Mouse (Mus musculus): ENCODE results near the gene Gse1. TPM values are rescaled to one million over a fixed set of nuclear protein-coding genes. Genes with fewer than 3 reads are reported as not detected.

The Gse1 gene
- total and polyA plus RNA-seq, 3 experiments: 23.6 to 128 (median 66.9) TPM

DNA sequence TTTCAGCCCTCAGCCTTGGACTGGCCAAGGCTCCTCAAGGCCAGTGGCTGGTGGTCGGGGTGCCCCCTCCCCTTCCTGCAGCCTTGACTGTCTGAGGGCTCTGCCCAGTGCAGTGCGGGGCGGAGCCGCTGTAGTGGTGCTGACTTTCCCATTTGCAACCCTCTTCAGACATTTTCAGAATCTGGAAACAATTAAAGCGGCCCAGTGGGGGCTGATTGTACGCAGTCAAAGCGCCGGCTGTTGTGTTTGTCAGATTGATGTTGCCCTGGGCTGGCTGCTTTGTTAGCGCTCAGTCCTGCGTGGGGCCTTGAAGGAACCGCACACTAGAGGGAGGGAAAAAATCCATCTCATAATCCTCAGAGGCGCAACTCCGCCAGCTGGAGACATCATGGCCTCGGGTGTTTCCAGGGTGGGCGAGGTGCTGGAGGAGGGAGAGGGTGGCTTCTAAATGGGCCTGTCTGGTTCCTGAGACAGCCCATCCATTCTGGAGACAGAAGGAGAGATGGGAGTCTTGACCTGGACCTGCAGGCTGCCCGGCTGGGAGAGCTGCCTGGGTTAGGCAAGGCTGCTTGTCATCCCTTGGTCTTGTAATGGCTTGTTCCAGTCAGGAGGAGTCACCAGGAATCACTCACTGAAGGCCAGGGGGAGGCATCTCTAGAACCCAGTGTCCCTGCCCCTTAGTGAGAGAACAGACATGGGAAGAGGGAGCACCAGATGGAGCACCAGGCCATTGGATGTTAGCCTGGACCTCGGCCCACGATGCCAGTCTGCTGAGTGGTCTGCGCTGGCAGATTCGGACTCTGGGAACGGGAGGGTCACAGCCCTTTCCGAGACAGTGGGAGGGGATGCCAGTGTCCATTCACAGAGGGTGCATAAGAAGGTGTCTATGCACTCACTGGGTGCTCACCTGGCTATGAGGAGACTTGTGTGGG, 70.6 kb downstream of the Gse1 start:
- H3K27ac ChIP-seq (ENCODE audit: control insufficient read depth, low read depth, low read length): no peak overlapping the region

DNA sequence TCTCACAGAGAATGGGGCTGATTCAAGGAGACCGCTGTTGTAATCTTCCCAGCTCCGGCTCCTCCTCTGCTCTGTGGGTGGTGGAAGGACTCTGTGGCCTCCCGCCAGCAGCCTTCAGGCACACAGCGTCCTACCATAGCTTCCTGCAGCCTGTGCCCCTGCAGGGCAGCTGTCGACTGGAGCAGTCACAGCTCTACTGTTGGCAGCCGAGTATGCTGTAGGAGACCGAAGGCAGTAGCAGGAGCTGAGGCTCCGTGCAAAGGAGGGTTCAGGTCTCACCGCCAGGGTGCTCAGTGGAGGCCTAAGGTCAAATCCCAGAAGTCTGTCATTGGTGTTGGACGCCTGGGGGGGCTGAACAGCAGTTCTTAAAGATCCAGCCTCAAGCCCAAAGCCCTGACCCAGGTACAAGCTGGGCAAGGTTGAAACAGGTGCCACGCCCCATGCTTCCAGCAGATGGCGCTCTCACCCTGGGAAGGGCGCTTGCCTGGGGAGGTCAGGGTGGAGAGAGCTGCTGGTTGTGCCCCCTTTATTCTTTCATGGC, 72.4 kb downstream of the Gse1 start:
- H3K4me1 ChIP-seq (ENCODE audit: control insufficient read depth in 1 of 2, insufficient read depth in 2 of 2, low read length in 2 of 2): no peaks in the 10 kb centered on the region
- TF ChIP-seq MAZ (IDR thresholded peaks at IDR 0.05; ENCODE audit: low read depth, low read length) (peak; percentile 47; the same call in 1 of the 2 replicates), ZC3H11A (IDR thresholded peaks at IDR 0.05; ENCODE audit: low read depth, low read length) (peak; percentile 52), POLR2AphosphoS2 (IDR thresholded peaks at IDR 0.05; ENCODE audit: low read length) (no peak), MAFK (IDR thresholded peaks at IDR 0.05; ENCODE audit: borderline replicate concordance, low read depth, low read length) (no peak), ETS1 (IDR thresholded peaks at IDR 0.05; ENCODE audit: low read depth, low read length) (no peak), HCFC1 (IDR thresholded peaks at IDR 0.05; ENCODE audit: low read depth, low read length) (no peak), E2F4 (IDR thresholded peaks at IDR 0.05; ENCODE audit: borderline replicate concordance, low read depth, low read length) (no peak), TCF12 (IDR thresholded peaks at IDR 0.05; ENCODE audit: low read depth, low read length) (no peak), MEF2A (IDR thresholded peaks at IDR 0.05; ENCODE audit: extremely low read depth, insufficient replicate concordance, low read depth, low read length, poor library complexity, severe bottlenecking) (no peak), KAT2A (conservative IDR thresholded peaks at IDR 0.05; ENCODE audit: low read depth, low read length) (no peak), ZKSCAN1 (IDR thresholded peaks at IDR 0.05; ENCODE audit: low read depth, low read length) (no peak), SMC3 (IDR thresholded peaks at IDR 0.05; ENCODE audit: low read depth, low read length) (peak; percentile 89), BHLHE40 (IDR thresholded peaks at IDR 0.05; ENCODE audit: borderline replicate concordance, low read depth, low read length) (0 out of 2 replicates have a peak, but pooled peaks have one; percentile 23), CTCF (IDR thresholded peaks at IDR 0.05 in 2 of 3, conservative IDR thresholded peaks at IDR 0.05 in 1 of 3; ENCODE audit: control insufficient read depth in 1 of 3, insufficient read depth in 1 of 3, low read depth in 2 of 3, low read length in 3 of 3, poor library complexity in 1 of 3, severe bottlenecking in 1 of 3) (peak; percentile 95 to 99 (median 99)), RCOR1 (IDR thresholded peaks at IDR 0.05; ENCODE audit: low read depth, low read length) (no peak), RAD21 (IDR thresholded peaks at IDR 0.05; ENCODE audit: low read depth, low read length) (peak; percentile 73), MXI1 (IDR thresholded peaks at IDR 0.05; ENCODE audit: low read depth, low read length) (no peak), USF2 (IDR thresholded peaks at IDR 0.05; ENCODE audit: borderline replicate concordance in 1 of 2, insufficient read depth in 1 of 2, low read depth in 1 of 2, low read length in 2 of 2) (no peak), MYC (IDR thresholded peaks at IDR 0.05; ENCODE audit: low read depth, low read length) (0 out of 2 replicates have a peak, but pooled peaks have one; percentile 14)
- no peak overlapping the region for H3K27ac ChIP-seq (ENCODE audit: control insufficient read depth, low read depth, low read length)
- no peaks in the 10 kb centered on the region for H3K36me3 ChIP-seq (ENCODE audit: control insufficient read depth in 1 of 2, insufficient read depth in 2 of 2, low read length in 2 of 2)
- no peak overlapping the region for H3K9ac ChIP-seq (ENCODE audit: control insufficient read depth, low read depth, low read length, poor library complexity, severe bottlenecking)
- H3K27me3 ChIP-seq (ENCODE audit: control insufficient read depth in 1 of 2, insufficient read depth in 2 of 2, low read length in 2 of 2): no peaks in the 10 kb centered on the region
- H3K4me3 ChIP-seq (ENCODE audit: control insufficient read depth in 1 of 2, insufficient read depth in 1 of 2, low read depth in 2 of 2, low read length in 2 of 2): no peak overlapping the region
- no peaks in the 10 kb centered on the region for H3K9me3 ChIP-seq (replicated peaks; ENCODE audit: insufficient read depth, low read length)
- H3K79me2 ChIP-seq (ENCODE audit: control insufficient read depth, insufficient read depth, low read length, poor library complexity): no peaks in the 10 kb centered on the region
- DNase-seq (ENCODE audit: low read depth, low spot score): peak; percentile 65

More for the DNA sequence above, 70.6 kb downstream of the Gse1 start:
- no peaks in the 10 kb centered on the region for H3K79me2 ChIP-seq (ENCODE audit: control insufficient read depth, insufficient read depth, low read length, poor library complexity)
- peaks cover 0 to 3% of the 10 kb centered on the region in 2 experiments; a peak in 2 of 4 replicates for H3K36me3 ChIP-seq (ENCODE audit: control insufficient read depth in 1 of 2, insufficient read depth in 2 of 2, low read length in 2 of 2)
- H3K4me1 ChIP-seq (ENCODE audit: control insufficient read depth in 1 of 2, insufficient read depth in 2 of 2, low read length in 2 of 2): peaks cover 4 to 11% of the 10 kb centered on the region in 2 experiments; a peak in 3 of 4 replicates
- no peaks in the 10 kb centered on the region for H3K27me3 ChIP-seq (ENCODE audit: control insufficient read depth in 1 of 2, insufficient read depth in 2 of 2, low read length in 2 of 2)
- no peak overlapping the region for H3K9ac ChIP-seq (ENCODE audit: control insufficient read depth, low read depth, low read length, poor library complexity, severe bottlenecking)
- H3K4me3 ChIP-seq (ENCODE audit: control insufficient read depth in 1 of 2, insufficient read depth in 1 of 2, low read depth in 2 of 2, low read length in 2 of 2): no peak overlapping the region
- TF ChIP-seq POLR2A (IDR thresholded peaks at IDR 0.05; ENCODE audit: control insufficient read depth in 1 of 2, insufficient read depth in 1 of 2, low read depth in 1 of 2, low read length in 2 of 2, poor library complexity in 1 of 2) (no peak), KAT2A (conservative IDR thresholded peaks at IDR 0.05; ENCODE audit: low read depth, low read length) (no peak), EP300 (IDR thresholded peaks at IDR 0.05; ENCODE audit: low read depth in 1 of 2, low read length in 2 of 2) (no peak)
- DNase-seq (ENCODE audit: low read depth, low spot score): no peak
- H3K9me3 ChIP-seq (replicated peaks; ENCODE audit: insufficient read depth, low read length): no peaks in the 10 kb centered on the region

Data from MEL (cell line).